Mouse (Mus musculus): Measurements from ENCODE around the gene C2cd5.

- no peak for TF ChIP-seq CTCF (IDR thresholded peaks at IDR 0.05; ENCODE audit: borderline replicate concordance, insufficient read depth, low read depth, low read length)
- TF ChIP-seq POLR2A (IDR thresholded peaks at IDR 0.05; ENCODE audit: borderline replicate concordance, insufficient read depth, low read length), result no peak
Measured at GRCm38 (mm10) chr6:143076461-143076860, 23.5 kb downstream of the C2cd5 start.

Data from cerebellum, adult 2 months (tissue).